Mouse (Mus musculus): ENCODE data around the gene Tnfrsf11a.
"Not testable (repeated sequence)": the region's sequence is repeated elsewhere in the genome, so short reads cannot be mapped to it uniquely, and the experiment has no call there.

Gene Tnfrsf11a

DNA sequence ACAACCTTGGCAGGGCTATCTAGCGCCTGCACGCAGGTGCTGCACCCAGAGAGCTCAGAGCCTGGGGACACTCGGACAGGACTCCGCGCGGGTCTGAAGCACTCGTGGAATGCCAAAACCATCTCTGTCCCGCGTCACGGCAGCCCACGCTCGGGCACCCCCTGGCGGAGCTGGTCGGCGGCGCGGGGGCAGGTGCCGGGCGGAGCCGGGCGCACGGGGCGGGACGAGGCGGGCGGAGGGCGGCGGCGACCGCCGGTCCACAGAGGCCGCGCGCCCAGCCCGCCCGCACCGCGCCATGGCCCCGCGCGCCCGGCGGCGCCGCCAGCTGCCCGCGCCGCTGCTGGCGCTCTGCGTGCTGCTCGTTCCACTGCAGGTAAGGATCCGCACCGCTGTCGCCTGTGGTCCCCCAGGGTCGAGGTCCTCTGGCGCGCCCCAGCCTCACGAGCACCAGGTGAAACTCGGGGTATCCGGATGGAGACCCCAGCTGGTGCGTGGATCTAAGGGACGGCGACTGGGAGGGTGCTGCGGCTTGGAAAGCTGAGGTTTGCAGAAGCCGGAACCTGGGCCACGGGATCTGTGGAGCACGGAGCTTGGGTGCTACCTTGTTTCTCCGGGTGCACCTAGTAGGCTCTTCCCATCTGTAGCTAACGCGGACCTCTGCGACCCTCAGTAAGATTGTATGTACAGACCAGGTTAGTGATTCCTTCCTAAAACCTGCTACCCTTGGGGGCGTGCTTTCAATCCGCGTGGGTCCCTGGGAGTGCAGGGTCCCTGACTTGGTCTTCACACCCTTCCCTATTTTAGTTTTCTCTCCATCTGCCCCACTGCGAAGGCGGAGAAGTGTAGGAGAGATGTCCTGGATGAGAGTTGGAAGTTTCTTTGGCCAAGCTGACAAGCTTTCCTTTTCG, at the start of gene Tnfrsf11a:
TSS of gene Tnfrsf11a (plus strand) at position 262 of the 908 bp plus-strand sequence.
- peak; percentile 36 to 76 for DNase-seq (ENCODE audit: low spot score in 2 of 2)

GRCm38 (mm10) chr1:105735318-105735717, 45.2 kb upstream of the Tnfrsf11a start:
- no peak for DNase-seq (ENCODE audit: low spot score in 2 of 2)

GRCm38 (mm10) chr1:105738334-105738733, 42.2 kb upstream of the Tnfrsf11a start:
- no peak for DNase-seq (ENCODE audit: low spot score in 2 of 2)

- no peak for DNase-seq (ENCODE audit: low spot score in 2 of 2)
Observed at GRCm38 (mm10) chr1:105739493-105739892, 41.0 kb upstream of the Tnfrsf11a start.

DNA sequence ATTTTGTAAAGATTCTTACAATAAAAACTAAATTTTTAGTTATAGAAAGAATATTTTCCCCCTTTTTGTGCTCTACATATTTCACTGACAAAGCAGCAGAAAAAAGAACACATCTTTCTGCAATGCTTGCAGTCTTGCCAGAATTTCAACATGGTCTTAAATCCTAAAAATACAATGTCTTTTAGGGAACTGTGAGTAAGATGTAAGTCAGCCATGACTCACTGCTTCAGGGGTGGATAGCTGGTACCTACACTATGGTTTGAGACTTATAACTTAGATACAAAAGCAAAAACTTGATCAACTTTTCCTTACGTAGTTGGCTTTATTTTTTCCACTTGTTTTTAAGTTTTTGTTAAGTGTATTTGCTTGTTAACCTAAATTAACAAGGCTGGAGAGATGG, 38.0 kb upstream of the Tnfrsf11a start:
- no peak for DNase-seq (ENCODE audit: low spot score in 2 of 2)

DNA sequence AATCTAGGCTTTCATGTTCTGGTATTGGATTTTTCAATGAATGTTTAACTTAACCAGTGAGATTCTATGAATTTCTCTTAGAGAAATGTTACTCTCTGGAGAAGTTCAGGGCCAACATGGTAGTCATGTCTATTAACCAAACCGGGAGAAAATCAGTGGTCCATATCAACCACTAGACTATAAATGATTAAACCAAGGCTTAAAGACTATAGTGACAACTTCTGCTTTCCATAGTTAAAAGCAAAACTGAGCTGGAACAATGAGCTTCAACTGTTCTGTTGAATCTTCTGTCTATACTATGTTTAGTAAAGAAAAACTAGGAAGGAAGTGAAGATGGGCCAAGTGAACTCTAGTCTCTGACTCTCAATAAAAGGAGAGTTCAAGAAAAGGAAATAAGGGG, 34.1 kb upstream of the Tnfrsf11a start:
- DNase-seq (ENCODE audit: low spot score in 2 of 2), result no peak

GRCm38 (mm10) chr1:105746858-105747596, 33.5 kb upstream of the Tnfrsf11a start:
- no peak for DNase-seq (ENCODE audit: low spot score in 2 of 2)

- DNase-seq (ENCODE audit: low spot score in 2 of 2), result no peak
Observed at GRCm38 (mm10) chr1:105748091-105748799, 32.3 kb upstream of the Tnfrsf11a start.

GRCm38 (mm10) chr1:105752196-105752595, 28.3 kb upstream of the Tnfrsf11a start:
- DNase-seq (ENCODE audit: low spot score in 2 of 2), result no peak

DNA sequence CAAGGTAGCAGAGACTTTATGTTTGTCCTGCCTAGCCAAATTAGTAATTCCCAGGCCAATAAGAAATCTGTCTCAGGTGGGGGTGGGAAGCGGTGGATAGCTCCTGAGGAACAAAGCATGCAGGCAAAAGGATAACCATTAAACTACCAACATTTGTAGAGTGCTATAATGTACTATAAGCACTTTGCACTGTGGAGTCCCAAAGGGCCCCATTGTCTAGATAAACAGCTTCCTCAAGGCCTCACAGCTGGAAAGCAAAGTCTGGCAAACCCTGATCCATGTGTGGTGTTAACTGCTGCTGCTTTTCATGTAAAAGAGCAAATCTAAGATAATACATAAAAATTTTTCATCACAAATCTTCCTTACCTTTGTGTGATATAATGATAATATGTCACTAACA, 27.6 kb upstream of the Tnfrsf11a start:
- DNase-seq (ENCODE audit: low spot score in 2 of 2), result no peak

GRCm38 (mm10) chr1:105758798-105759197, 21.7 kb upstream of the Tnfrsf11a start:
- no peak for DNase-seq (ENCODE audit: low spot score in 2 of 2)

- DNase-seq (ENCODE audit: low spot score in 2 of 2), result no peak
Observed at GRCm38 (mm10) chr1:105759422-105760165, 20.9 kb upstream of the Tnfrsf11a start.

- DNase-seq (ENCODE audit: low spot score in 2 of 2), result no peak
Observed at GRCm38 (mm10) chr1:105765586-105765985, 14.9 kb upstream of the Tnfrsf11a start.

- not testable (repeated sequence) for DNase-seq (ENCODE audit: low spot score in 2 of 2)
Observed at GRCm38 (mm10) chr1:105766099-105766498, 14.4 kb upstream of the Tnfrsf11a start.

DNA sequence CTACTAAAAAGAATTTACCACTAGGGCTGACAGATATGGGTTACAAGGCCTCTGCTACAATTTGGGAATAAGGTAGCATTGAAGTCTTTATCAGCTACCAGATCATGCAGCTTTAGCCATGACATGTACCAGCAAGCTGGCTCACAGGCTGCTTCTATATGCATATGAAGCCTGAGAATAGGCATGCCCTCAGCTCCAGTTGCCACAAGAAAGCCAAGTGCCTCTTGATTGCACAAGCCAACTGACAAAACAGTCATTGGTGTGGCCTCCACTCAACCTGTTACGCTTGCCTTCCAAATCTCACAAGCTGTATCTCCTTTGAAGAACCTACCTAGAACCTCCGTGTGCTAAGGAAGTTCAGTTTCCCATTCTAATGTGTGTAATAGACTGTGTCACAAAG, 12.1 kb upstream of the Tnfrsf11a start:
- DNase-seq (ENCODE audit: low spot score in 2 of 2), result no peak

GRCm38 (mm10) chr1:105770685-105771084, 9.8 kb upstream of the Tnfrsf11a start:
- no peak for DNase-seq (ENCODE audit: low spot score in 2 of 2)

- no peak for DNase-seq (ENCODE audit: low spot score in 2 of 2)
Observed at GRCm38 (mm10) chr1:105776426-105776825, 4.1 kb upstream of the Tnfrsf11a start.

- no peak for DNase-seq (ENCODE audit: low spot score in 2 of 2)
Observed at GRCm38 (mm10) chr1:105780079-105780456, 450 bp upstream of the Tnfrsf11a start.

GRCm38 (mm10) chr1:105781391-105782146, 1.1 kb downstream of the Tnfrsf11a start:
- no peak for DNase-seq (ENCODE audit: low spot score in 2 of 2)

DNA sequence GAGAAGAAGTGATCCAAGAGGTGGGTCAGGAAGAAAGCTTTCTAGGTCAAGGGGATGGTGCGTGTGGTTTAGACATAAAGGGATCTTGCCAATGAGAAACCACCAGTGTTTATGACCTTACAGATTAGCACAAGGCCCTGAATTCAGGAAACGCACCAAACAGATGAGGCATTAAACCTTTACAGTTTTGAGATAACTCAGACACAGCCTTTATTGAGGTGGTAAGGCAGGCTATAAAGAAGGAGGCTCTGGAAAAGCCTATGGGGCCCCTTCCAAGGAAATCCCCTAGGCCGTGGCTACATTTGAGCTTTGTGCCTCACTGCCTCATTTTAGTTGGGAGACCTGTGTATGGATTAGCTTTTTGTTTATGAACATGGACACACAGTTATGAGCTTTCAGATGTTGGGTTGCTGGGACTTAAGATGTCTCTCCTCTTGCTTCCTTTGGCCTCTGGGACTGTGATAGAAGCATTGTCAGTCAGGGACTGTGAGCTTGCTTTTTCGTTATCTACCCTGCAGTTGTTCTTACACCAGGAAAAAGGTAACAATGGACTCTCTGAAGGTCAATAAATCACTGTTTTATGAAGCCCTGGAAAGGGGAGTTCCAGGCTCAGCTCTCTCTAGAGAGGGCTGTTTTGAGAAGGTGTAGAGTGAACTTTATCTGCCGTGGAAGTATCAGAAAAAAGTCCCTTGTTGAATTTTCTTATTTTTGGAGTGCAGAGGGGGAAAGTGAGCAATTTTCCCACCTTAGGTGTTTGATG, 3.9 kb downstream of the Tnfrsf11a start:
- no peak for DNase-seq (ENCODE audit: low spot score in 2 of 2)

Measured in thymus, postnatal 10 days (tissue).